Mouse (Mus musculus): ENCODE results near the gene Chd9.

- TF ChIP-seq POLR2A (IDR thresholded peaks at IDR 0.05; ENCODE audit: borderline replicate concordance, low read depth, low read length) (no peak), CTCF (IDR thresholded peaks at IDR 0.05; ENCODE audit: low read depth, low read length) (no peak)
Observed at GRCm38 (mm10) chr8:90876213-90876721, 48.1 kb downstream of the Chd9 start.
